Mouse (Mus musculus) brain, embryonic 14.5 days (tissue): Measurements from ENCODE around the gene Naa60.

ENCODE experiments used
- CTCF ChIP-seq: fragments of 200-500 bp; IDR thresholded peaks from 2 replicates; pipeline ENCODE4 v1.5.1; 2012; ENCODE audit warnings: inconsistent platforms, mild to moderate bottlenecking, moderate library complexity, borderline replicate concordance; ENCODE audit not compliant: insufficient read depth, insufficient read length; ENCODE audit errors: extremely low read depth
- POLR2A ChIP-seq: fragments of 200-500 bp; IDR thresholded peaks from 2 replicates; pipeline ENCODE4 v1.6.1; 2012; ENCODE audit warnings: mild to moderate bottlenecking, inconsistent platforms, borderline replicate concordance; ENCODE audit not compliant: poor library complexity, insufficient read depth, insufficient read length, severe bottlenecking; ENCODE audit errors: extremely low read depth

- TF ChIP-seq CTCF = no peak
- no peak for TF ChIP-seq POLR2A
These were observed 56.4 kb downstream of the Naa60 start for GRCm38 (mm10) chr16:3928582-3928981.
